Comparison of ENCODE assay signal across 12 mouse cellular contexts in the genomic region with DNA sequence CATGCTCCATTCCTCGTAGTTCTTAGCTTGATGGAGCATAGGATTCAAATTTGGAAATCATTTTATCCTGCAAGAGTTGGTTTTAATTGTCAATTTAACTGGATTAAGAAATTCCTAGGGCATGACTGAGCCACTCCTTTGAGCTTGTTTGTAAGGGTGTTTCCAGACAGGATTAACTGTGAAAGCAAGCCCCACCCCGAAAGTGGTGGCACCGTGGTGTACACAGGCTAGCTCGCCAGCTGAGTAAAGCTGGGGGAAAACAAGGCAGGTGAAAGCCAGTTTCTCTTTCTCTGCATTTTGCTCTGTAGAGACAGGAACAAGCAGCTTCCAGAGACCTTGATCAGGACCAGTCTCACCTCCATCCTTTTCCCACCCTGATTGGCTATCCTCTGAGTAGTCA.
"Had no signal": no experiment of that assay in that cellular context is flagged by ENCODE, and none has a peak within 500 bp of the region (broad histone marks: within the 10 kb centered on the region; RNA-seq: fewer than 3 reads in every experiment).

No protein-coding gene starts in this region.

- H3K4me3 ChIP-seq: layer of hippocampus, adult 2 months; limb, embryonic 13.5 days; neural tube, embryonic 13.5 days; stomach, embryonic 15.5 days had no signal

- H3K27ac ChIP-seq: layer of hippocampus, adult 2 months; limb, embryonic 13.5 days; liver, embryonic 14.5 days; neural tube, embryonic 13.5 days; stomach, embryonic 15.5 days had no signal

- H3K9ac ChIP-seq: limb, embryonic 13.5 days; liver, embryonic 14.5 days; neural tube, embryonic 13.5 days; stomach, embryonic 15.5 days had no signal

- H3K36me3 ChIP-seq: limb, embryonic 13.5 days; neural tube, embryonic 13.5 days; stomach, embryonic 15.5 days had no signal

- DNase-seq: kidney, postnatal 10 days; kidney, postnatal 4 days; left cerebral cortex, postnatal 4 days; retina, postnatal 1 day; right cerebral cortex, postnatal 4 days; spleen, adult 18-20 months; thymus, postnatal 4 days had no signal

- H3K27me3 ChIP-seq: limb, embryonic 13.5 days; neural tube, embryonic 13.5 days; stomach, embryonic 15.5 days had no signal

- H3K4me1 ChIP-seq: limb, embryonic 13.5 days; neural tube, embryonic 13.5 days; stomach, embryonic 15.5 days had no signal

- H3K4me2 ChIP-seq: limb, embryonic 13.5 days; neural tube, embryonic 13.5 days; stomach, embryonic 15.5 days had no signal

- H3K9me3 ChIP-seq: limb, embryonic 13.5 days; neural tube, embryonic 13.5 days; stomach, embryonic 15.5 days had no signal
